Mouse (Mus musculus): Measurements from ENCODE around the gene Abca1.

DNA sequence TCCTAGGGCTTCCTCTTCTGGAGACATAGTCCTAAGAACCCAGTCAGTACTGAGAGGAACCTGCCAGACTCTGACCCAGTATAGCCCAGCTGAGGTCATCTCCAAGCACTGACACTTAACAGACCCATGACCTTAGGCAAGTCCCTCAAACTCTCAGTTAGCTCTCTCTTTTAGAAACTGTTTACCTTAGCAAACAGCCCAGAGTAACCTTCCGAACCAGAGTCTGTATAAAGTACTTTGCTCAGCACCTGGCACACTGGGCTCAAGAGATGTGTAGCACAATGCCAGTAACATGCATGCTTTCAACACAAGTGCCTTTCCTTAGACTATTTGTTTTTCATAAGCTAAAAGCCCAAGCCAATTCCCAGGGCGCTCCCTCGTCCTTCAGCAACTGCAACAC is 79.4 kb downstream of the Abca1 start:
- TF ChIP-seq CTCF (IDR thresholded peaks at IDR 0.05) = no peak
- no peak for TF ChIP-seq POLR2A (IDR thresholded peaks at IDR 0.05; ENCODE audit: insufficient read depth, low read depth, low read length)
- no peak for TF ChIP-seq EP300 (IDR thresholded peaks at IDR 0.05; ENCODE audit: insufficient read depth, low read depth, low read length)

Data from heart, adult 2 months (tissue).